Mouse (Mus musculus): ENCODE measurements around the gene Asb5.
"Not testable (repeated sequence)": the region's sequence is repeated elsewhere in the genome, so short reads cannot be mapped to it uniquely, and the experiment has no call there.

Asb5 gene

GRCm38 (mm10) chr8:54537285-54537684 lies 7.9 kb downstream of the Asb5 start:
- DNase-seq (ENCODE audit: low spot score), result no peak

- DNase-seq (ENCODE audit: low spot score), result no peak
Observed at GRCm38 (mm10) chr8:54541331-54541730, 12.0 kb downstream of the Asb5 start.

- no peak for DNase-seq (ENCODE audit: low spot score)
Observed at GRCm38 (mm10) chr8:54548383-54548782, 19.0 kb downstream of the Asb5 start.

- DNase-seq (ENCODE audit: low spot score), result no peak
Observed at GRCm38 (mm10) chr8:54550026-54550574, 20.7 kb downstream of the Asb5 start.

- no peak for DNase-seq (ENCODE audit: low spot score)
Observed at GRCm38 (mm10) chr8:54554921-54555320, 25.5 kb downstream of the Asb5 start.

GRCm38 (mm10) chr8:54562137-54562536 lies 32.8 kb downstream of the Asb5 start:
- DNase-seq (ENCODE audit: low spot score), result no peak

- DNase-seq (ENCODE audit: low spot score), result no peak
Observed at GRCm38 (mm10) chr8:54565181-54565580, 35.8 kb downstream of the Asb5 start.

- DNase-seq (ENCODE audit: low spot score), result no peak
Observed at GRCm38 (mm10) chr8:54565603-54566260, 36.4 kb downstream of the Asb5 start.

- DNase-seq (ENCODE audit: low spot score), result no peak
Observed at GRCm38 (mm10) chr8:54567168-54567567, 37.8 kb downstream of the Asb5 start.

GRCm38 (mm10) chr8:54570618-54571609 lies 41.5 kb downstream of the Asb5 start:
- DNase-seq (ENCODE audit: low spot score), result no peak

- no peak for DNase-seq (ENCODE audit: low spot score)
Observed at GRCm38 (mm10) chr8:54581436-54581835, 52.1 kb downstream of the Asb5 start.

GRCm38 (mm10) chr8:54582886-54583285 lies 53.5 kb downstream of the Asb5 start:
- no peak for DNase-seq (ENCODE audit: low spot score)

GRCm38 (mm10) chr8:54594634-54595033 lies 65.3 kb downstream of the Asb5 start:
- no peak for DNase-seq (ENCODE audit: low spot score)

- DNase-seq (ENCODE audit: low spot score), result no peak
Observed at GRCm38 (mm10) chr8:54596051-54596450, 66.7 kb downstream of the Asb5 start.

GRCm38 (mm10) chr8:54596940-54597339 lies 67.6 kb downstream of the Asb5 start:
- no peak for DNase-seq (ENCODE audit: low spot score)

- no peak for DNase-seq (ENCODE audit: low spot score)
Observed at GRCm38 (mm10) chr8:54597386-54597785, 68.0 kb downstream of the Asb5 start.

- peak; percentile 38 for DNase-seq (ENCODE audit: low spot score)
Observed at GRCm38 (mm10) chr8:54600671-54601251, 71.4 kb downstream of the Asb5 start, which contains the start of gene Spata4. Gene Spata4 (plus strand): TSS chr8:54600781.

GRCm38 (mm10) chr8:54603440-54603839 lies 74.1 kb downstream of the Asb5 start:
- no peak for DNase-seq (ENCODE audit: low spot score)

GRCm38 (mm10) chr8:54609336-54609735 lies 80.0 kb downstream of the Asb5 start:
- DNase-seq (ENCODE audit: low spot score), result no peak

GRCm38 (mm10) chr8:54610238-54610637 lies 80.9 kb downstream of the Asb5 start:
- DNase-seq (ENCODE audit: low spot score), result no peak

GRCm38 (mm10) chr8:54616710-54617109 lies 87.3 kb downstream of the Asb5 start:
- not testable (repeated sequence) for DNase-seq (ENCODE audit: low spot score)
